Mouse (Mus musculus) forebrain, embryonic 12.5 days (tissue): ENCODE data around the gene Tunar. TPM values are rescaled to one million over a fixed set of nuclear protein-coding genes. Genes with fewer than 3 reads are reported as not detected.

Experiments
- ATAC-seq: fragments of 200-750 bp; cut with Nextera tagmentation; 2 replicates; pipeline ENCODE4 v1.8.0; 2017; ENCODE audit warnings: moderate TSS enrichment; ENCODE audit not compliant: low FRiP score
- H3K27ac ChIP-seq: fragments of 300-500 bp; sonication (generic); 2 replicates; pipeline ENCODE4 v1.5.1; 2016; ENCODE audit warnings: mild to moderate bottlenecking
- H3K27me3 ChIP-seq: fragments of 300-500 bp; sonication (generic); 2 replicates; pipeline ENCODE4 v1.6.1; 2016; ENCODE audit warnings: mild to moderate bottlenecking
- H3K36me3 ChIP-seq: fragments of 300-500 bp; sonication (generic); replicated peaks from 2 replicates; pipeline ENCODE4 v1.6.1; 2016; ENCODE audit warnings: mild to moderate bottlenecking
- H3K4me1 ChIP-seq: fragments of 300-500 bp; sonication (generic); 2 replicates; pipeline ENCODE4 v1.6.1; 2016
- H3K4me2 ChIP-seq: fragments of 300-500 bp; sonication (generic); 2 replicates; pipeline ENCODE4 v1.6.1; 2016; ENCODE audit warnings: mild to moderate bottlenecking, moderate library complexity
- H3K4me3 ChIP-seq: fragments of 300-500 bp; sonication (generic); replicated peaks from 2 replicates; pipeline ENCODE4 v1.5.1; 2016; ENCODE audit warnings: mild to moderate bottlenecking
- H3K9ac ChIP-seq: fragments of 300-500 bp; sonication (generic); 2 replicates; pipeline ENCODE4 v1.6.1; 2016; ENCODE audit warnings: mild to moderate bottlenecking
- H3K9me3 ChIP-seq: fragments of 300-500 bp; sonication (generic); 2 replicates; pipeline ENCODE4 v1.6.1; 2016
- WGBS: fragments of 180-500 bp; shearing (Covaris S2); methylation state at CpG from one replicate; pipeline ENCODE4 v1.1.7; 2016; 5-methylcytosine and 5-hydroxymethylcytosine counted together
- polyA plus RNA-seq: library from polyadenylated mRNA; unstranded; fragments of >200 nt; fragmentation: Nextera tagmentation; extraction: Ambion mirVana; gene quantifications from 2 replicates; pipeline ENCODE4 v1.2.1, GENCODE M21; 2016

Gene Tunar
- polyA plus RNA-seq, 1 experiment from 2014 or later: 1.4 TPM

- Histone ChIP-seq H3K9me3 (no peaks in the 10 kb centered on the region), H3K9ac (no peak overlapping the region), H3K4me2 (no peak overlapping the region), H3K36me3 (no peaks in the 10 kb centered on the region), H3K4me3 (no peak overlapping the region), H3K27me3 (no peaks in the 10 kb centered on the region), H3K4me1 (no peaks in the 10 kb centered on the region), H3K27ac (no peak overlapping the region)
- WGBS: 75% methylated on average over 4 of the region's 4 CpGs
- ATAC-seq: no peak
These were observed 13.2 kb downstream of the Tunar start for GRCm38 (mm10) chr12:105346861-105347260.

DNA sequence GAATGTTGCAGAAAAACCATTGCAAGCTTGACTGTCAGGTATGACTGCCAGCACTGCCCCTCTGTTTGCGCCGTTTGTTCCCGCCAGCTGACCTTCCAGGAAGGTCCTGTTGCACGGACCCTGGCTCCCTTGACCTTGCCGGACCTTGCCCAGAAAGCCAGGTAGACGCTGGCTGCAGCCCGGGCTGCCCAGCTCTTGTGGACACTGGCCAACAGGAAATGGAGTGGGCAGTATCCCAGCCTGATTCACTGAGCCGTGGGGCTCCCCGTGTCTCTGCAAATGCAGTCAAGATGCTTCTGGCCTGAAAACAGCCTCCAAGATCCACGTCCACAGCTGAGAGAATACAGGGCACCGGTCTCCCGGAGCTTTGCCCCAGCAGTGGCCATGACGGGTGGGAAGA is 13.6 kb downstream of the Tunar start:
- Histone ChIP-seq H3K4me3 (no peak overlapping the region), H3K4me2 (no peak overlapping the region), H3K27me3 (no peaks in the 10 kb centered on the region), H3K4me1 (no peaks in the 10 kb centered on the region), H3K9ac (no peak overlapping the region), H3K9me3 (no peaks in the 10 kb centered on the region), H3K27ac (no peak overlapping the region), H3K36me3 (no peaks in the 10 kb centered on the region)
- WGBS: 90% methylated on average over 13 of the region's 13 CpGs
- no peak for ATAC-seq

GRCm38 (mm10) chr12:105354266-105354665 is 20.6 kb downstream of the Tunar start:
- no peaks in the 10 kb centered on the region for H3K27me3 ChIP-seq
- no peaks in the 10 kb centered on the region for H3K9me3 ChIP-seq
- H3K9ac ChIP-seq: no peak overlapping the region
- no peak for ATAC-seq
- H3K36me3 ChIP-seq: no peaks in the 10 kb centered on the region
- no peak overlapping the region for H3K27ac ChIP-seq
- WGBS: 88% methylated on average over 9 of the region's 9 CpGs
- H3K4me3 ChIP-seq: no peak overlapping the region
- H3K4me2 ChIP-seq: no peak overlapping the region
- no peaks in the 10 kb centered on the region for H3K4me1 ChIP-seq

- Histone ChIP-seq H3K9me3 (no peaks in the 10 kb centered on the region), H3K4me1 (no peaks in the 10 kb centered on the region), H3K4me2 (no peak overlapping the region), H3K36me3 (no peaks in the 10 kb centered on the region), H3K9ac (no peak overlapping the region), H3K4me3 (no peak overlapping the region), H3K27ac (no peak overlapping the region), H3K27me3 (no peaks in the 10 kb centered on the region)
- no peak for ATAC-seq
- 89% methylated on average over 8 of the region's 8 CpGs for WGBS
These were observed 21.1 kb downstream of the Tunar start for GRCm38 (mm10) chr12:105354772-105355171.

DNA sequence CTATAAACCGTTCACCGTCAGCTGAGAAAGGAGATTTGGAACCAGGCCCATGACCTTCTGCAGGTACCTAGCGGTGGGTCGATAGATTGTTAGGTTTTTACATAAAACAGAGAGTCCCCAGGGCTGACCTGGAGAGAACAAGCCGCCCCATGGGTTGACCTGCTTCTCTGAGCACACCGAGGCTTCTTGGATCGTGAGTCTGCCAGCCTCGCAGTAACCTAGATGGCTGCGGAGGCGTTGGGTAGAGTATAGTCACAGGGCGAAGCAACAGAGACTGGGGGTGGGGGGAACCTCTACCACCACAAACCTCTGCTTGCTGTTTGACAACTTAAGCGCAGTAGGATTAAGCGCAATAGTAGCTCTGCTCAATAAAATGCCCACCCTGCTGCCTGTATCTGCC is 23.1 kb downstream of the Tunar start:
- Histone ChIP-seq H3K27me3 (no peaks in the 10 kb centered on the region), H3K9ac (no peak overlapping the region), H3K4me3 (no peak overlapping the region), H3K4me2 (no peak overlapping the region), H3K9me3 (no peaks in the 10 kb centered on the region), H3K36me3 (no peaks in the 10 kb centered on the region), H3K4me1 (no peaks in the 10 kb centered on the region), H3K27ac (no peak overlapping the region)
- WGBS: 92% methylated on average over 13 of the region's 13 CpGs
- ATAC-seq: no peak

DNA sequence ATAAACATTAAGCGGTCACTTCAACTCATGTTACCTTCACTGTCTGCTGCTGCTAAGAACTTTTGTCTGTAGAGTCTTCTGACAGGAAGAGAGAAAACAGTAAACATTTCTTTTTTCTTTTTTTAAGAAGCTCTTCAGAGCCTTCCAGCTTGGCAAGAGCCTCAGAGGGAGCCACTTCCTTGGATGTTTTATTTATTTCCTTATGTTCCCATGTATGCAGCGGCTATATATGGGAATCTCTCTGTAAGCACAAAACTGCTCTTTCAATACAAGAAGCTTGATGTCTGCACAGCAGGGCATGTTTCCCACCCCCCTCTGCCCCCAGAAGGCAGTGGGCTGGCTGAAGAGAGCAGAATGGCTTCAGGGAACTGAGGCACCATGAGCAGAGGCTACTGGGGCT is 30.0 kb downstream of the Tunar start:
- no peaks in the 10 kb centered on the region for H3K9me3 ChIP-seq
- no peak for ATAC-seq
- H3K4me2 ChIP-seq: no peak overlapping the region
- H3K9ac ChIP-seq: no peak overlapping the region
- H3K4me1 ChIP-seq: no peaks in the 10 kb centered on the region; the same call in 1 of the 2 replicates
- H3K4me3 ChIP-seq: no peak overlapping the region
- no peak overlapping the region for H3K27ac ChIP-seq
- WGBS: 93% methylated on average over 2 of the region's 2 CpGs
- no peaks in the 10 kb centered on the region for H3K36me3 ChIP-seq
- no peaks in the 10 kb centered on the region for H3K27me3 ChIP-seq

DNA sequence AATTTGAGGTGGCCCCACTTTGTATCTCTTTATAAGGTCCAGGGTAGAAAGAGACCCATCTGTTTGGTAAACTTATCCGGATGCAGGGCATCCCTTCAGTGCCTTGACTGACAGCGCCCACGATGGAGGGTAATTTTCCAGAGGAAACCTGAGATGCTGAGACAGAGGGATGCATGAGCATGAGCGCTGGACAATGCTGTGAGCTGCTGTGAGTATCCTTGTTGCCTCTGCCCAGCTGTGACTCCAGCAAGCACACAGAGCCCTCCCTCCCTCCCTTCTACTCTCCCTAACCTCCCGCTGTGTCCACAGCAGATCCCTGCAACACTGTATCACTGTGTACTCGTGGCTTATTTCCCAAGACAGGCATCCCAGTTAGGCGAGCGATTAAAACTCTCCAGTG is 40.9 kb downstream of the Tunar start:
- H3K4me1 ChIP-seq: no peaks in the 10 kb centered on the region
- no peak for ATAC-seq
- no peaks in the 10 kb centered on the region for H3K9me3 ChIP-seq
- 76% methylated on average over 8 of the region's 8 CpGs for WGBS
- no peak overlapping the region for H3K27ac ChIP-seq
- H3K36me3 ChIP-seq: no peaks in the 10 kb centered on the region
- no peak overlapping the region for H3K9ac ChIP-seq
- no peaks in the 10 kb centered on the region for H3K27me3 ChIP-seq
- no peak overlapping the region for H3K4me3 ChIP-seq
- H3K4me2 ChIP-seq: no peak overlapping the region

GRCm38 (mm10) chr12:105376976-105377375 is 43.3 kb downstream of the Tunar start:
- no peaks in the 10 kb centered on the region for H3K9me3 ChIP-seq
- H3K27me3 ChIP-seq: no peaks in the 10 kb centered on the region
- WGBS: 74% methylated on average over 12 of the region's 12 CpGs
- H3K27ac ChIP-seq: no peak overlapping the region
- H3K36me3 ChIP-seq: no peaks in the 10 kb centered on the region
- no peak overlapping the region for H3K4me2 ChIP-seq
- no peak for ATAC-seq
- no peaks in the 10 kb centered on the region for H3K4me1 ChIP-seq
- no peak overlapping the region for H3K4me3 ChIP-seq
- no peak overlapping the region for H3K9ac ChIP-seq

GRCm38 (mm10) chr12:105382733-105383132 is 49.1 kb downstream of the Tunar start:
- no peaks in the 10 kb centered on the region for H3K36me3 ChIP-seq
- WGBS: 69% methylated on average over 7 of the region's 7 CpGs
- ATAC-seq: no peak

DNA sequence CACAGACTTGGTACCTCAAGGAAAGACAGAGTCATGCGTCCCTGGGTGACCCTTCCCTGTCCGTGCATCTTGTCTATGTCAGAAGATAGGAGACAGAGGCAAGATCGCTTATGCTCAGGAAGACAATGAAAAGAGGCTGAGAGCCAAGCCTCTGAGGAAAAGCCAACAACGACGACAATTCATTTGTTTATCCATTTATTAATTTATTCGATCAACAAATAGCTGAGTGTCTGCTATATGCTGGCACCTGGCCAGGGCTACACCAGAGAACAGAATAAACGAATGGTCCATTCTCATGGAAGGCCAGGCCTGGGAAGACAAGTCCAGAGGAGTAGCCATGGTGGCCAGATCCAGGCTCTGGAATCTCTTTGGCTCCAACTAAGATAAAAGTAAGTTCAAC is 61.0 kb downstream of the Tunar start:
- ATAC-seq: no peak
- H3K4me2 ChIP-seq: no peak overlapping the region
- no peaks in the 10 kb centered on the region for H3K36me3 ChIP-seq
- 89% methylated on average over 7 of the region's 7 CpGs for WGBS
- H3K9me3 ChIP-seq: peaks cover 3% of the 10 kb centered on the region; the same call in 1 of the 2 replicates
- no peak overlapping the region for H3K9ac ChIP-seq
- no peaks in the 10 kb centered on the region for H3K27me3 ChIP-seq
- H3K27ac ChIP-seq: no peak overlapping the region
- H3K4me3 ChIP-seq: no peak overlapping the region
- H3K4me1 ChIP-seq: no peaks in the 10 kb centered on the region; the same call in 1 of the 2 replicates

More at GRCm38 (mm10) chr12:105382733-105383132, 49.1 kb downstream of the Tunar start:
- no peak overlapping the region for H3K4me3 ChIP-seq
- H3K27me3 ChIP-seq: no peaks in the 10 kb centered on the region
- no peak overlapping the region for H3K9ac ChIP-seq
- no peak overlapping the region for H3K4me2 ChIP-seq
- no peak overlapping the region for H3K27ac ChIP-seq
- no peaks in the 10 kb centered on the region for H3K9me3 ChIP-seq
- H3K4me1 ChIP-seq: peaks cover 6% of the 10 kb centered on the region; the same call in 1 of the 2 replicates

- ATAC-seq: no peak
- Histone ChIP-seq H3K4me3 (no peak overlapping the region), H3K9me3 (peaks cover 12% of the 10 kb centered on the region; the same call in 1 of the 2 replicates), H3K4me1 (no peaks in the 10 kb centered on the region; the same call in 1 of the 2 replicates), H3K36me3 (no peaks in the 10 kb centered on the region), H3K9ac (no peak overlapping the region), H3K27me3 (no peaks in the 10 kb centered on the region), H3K27ac (no peak overlapping the region), H3K4me2 (no peak overlapping the region)
- 40% methylated on average over 5 of the region's 5 CpGs for WGBS
These were observed 64.5 kb downstream of the Tunar start for GRCm38 (mm10) chr12:105398172-105398571.

- Histone ChIP-seq H3K9ac (no peak overlapping the region), H3K4me3 (no peak overlapping the region), H3K9me3 (peaks cover 12% of the 10 kb centered on the region; the same call in 1 of the 2 replicates), H3K4me1 (peaks cover 6% of the 10 kb centered on the region; the same call in 1 of the 2 replicates), H3K4me2 (no peak overlapping the region), H3K36me3 (no peaks in the 10 kb centered on the region), H3K27ac (no peak overlapping the region), H3K27me3 (no peaks in the 10 kb centered on the region)
- WGBS: 65% methylated on average over 5 of the region's 5 CpGs
- no peak for ATAC-seq
These were observed 70.1 kb downstream of the Tunar start for GRCm38 (mm10) chr12:105403742-105404141.

- H3K4me1 ChIP-seq: peaks cover 6% of the 10 kb centered on the region; the same call in 1 of the 2 replicates
- no peak overlapping the region for H3K4me3 ChIP-seq
- no peaks in the 10 kb centered on the region for H3K9me3 ChIP-seq
- 83% methylated on average over 6 of the region's 6 CpGs for WGBS
- no peak for ATAC-seq
- H3K27me3 ChIP-seq: no peaks in the 10 kb centered on the region
- no peaks in the 10 kb centered on the region for H3K36me3 ChIP-seq
- H3K27ac ChIP-seq: no peak overlapping the region
- H3K4me2 ChIP-seq: no peak overlapping the region
- H3K9ac ChIP-seq: no peak overlapping the region
These were observed 72.3 kb downstream of the Tunar start for GRCm38 (mm10) chr12:105406008-105406407.
